Mouse (Mus musculus) embryonic fibroblast, embryonic 13.5 days (primary cell): ENCODE measurements at regions not wholly inside any gene's neighbourhood (a gene's known extent, or its start where the extent isn't known, plus 50 kb on each side); places are given as distances from the start of the nearest gene placed in this dataset.

ENCODE experiments used
- CTCF ChIP-seq: IDR thresholded peaks from 2 replicates; pipeline ENCODE4 v1.5.1; 2011; ENCODE audit warnings: mild to moderate bottlenecking, control low read depth, low read length, moderate library complexity, borderline replicate concordance; ENCODE audit not compliant: insufficient read depth
- POLR2A ChIP-seq: IDR thresholded peaks from 2 replicates; pipeline ENCODE4 v1.6.1; 2011; ENCODE audit warnings: low read depth, mild to moderate bottlenecking, control low read depth, low read length, moderate library complexity

DNA sequence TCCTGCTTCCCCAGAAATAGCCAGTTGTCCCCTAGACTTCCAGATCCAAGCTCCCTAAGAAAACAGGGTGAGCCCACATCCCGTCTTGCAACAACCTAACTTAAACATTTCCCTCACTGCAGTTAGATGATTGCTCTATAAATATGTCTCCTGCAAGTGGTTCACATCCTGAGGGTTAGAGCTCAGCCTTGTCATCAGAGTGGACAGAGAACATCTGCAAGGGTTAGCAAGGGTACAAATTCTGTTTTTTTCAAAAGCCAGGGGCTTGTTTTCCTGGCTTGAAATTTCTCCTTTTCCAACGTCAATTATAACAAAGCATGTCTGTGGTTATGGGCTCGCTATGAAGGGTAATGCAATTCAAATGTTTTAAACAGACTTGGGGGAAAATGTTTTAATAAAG, 169.8 kb upstream of the Tcerg1l start:
- TF ChIP-seq CTCF (no peak), POLR2A (no peak)
